In the genomic region with DNA sequence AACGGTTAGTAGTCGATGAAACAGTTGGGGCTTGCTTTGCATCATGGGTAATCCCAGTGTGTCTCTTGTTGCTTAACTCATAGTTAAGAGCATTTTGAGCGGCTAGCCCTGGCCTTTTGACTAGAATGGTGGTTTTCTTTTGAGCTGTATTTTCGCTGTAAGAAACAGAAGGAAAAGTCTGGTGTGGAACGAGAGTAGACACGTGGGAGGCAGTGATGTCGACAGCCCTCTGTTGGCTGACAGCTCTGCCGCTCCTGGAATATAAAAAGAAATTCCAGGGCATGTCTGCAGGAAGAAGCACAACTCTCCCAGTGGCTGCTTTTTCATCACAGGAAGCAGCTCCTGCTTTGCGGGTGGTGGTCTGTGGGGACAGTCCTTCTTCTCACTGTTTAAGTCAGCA, we compare ENCODE assay signal across 9 mouse cellular contexts.
DNase-seq lines count a peak whose midpoint lies in the region; ATAC-seq lines count a peak whose summit lies in the region.
"Had no signal": no experiment of that assay in that cellular context is flagged by ENCODE, and none has a peak within 500 bp of the region (broad histone marks: within the 10 kb centered on the region; RNA-seq: fewer than 3 reads in every experiment).

No protein-coding gene starts in this region.

- peak; percentile 30 for DNase-seq in kidney, postnatal 14 days
- no peak for DNase-seq in kidney, postnatal 25 days
- DNase-seq in lung, postnatal 14 days, result peak; percentile 28
- DNase-seq in adipocyte (ENCODE audit: low spot score), result no peak
- no peak for DNase-seq in urinary bladder, postnatal 10 days (ENCODE audit: low spot score)
- DNase-seq: cerebellum, adult 9-10 months had no signal

- H3K27ac ChIP-seq in heart, embryonic 16.5 days (ENCODE audit: low read length), result 0 out of 2 replicates have a peak overlapping the region, but pooled peaks have one; percentile 15
- H3K27ac ChIP-seq: hindbrain, embryonic 10.5 days had no signal

- H3K9ac ChIP-seq in heart, embryonic 16.5 days (ENCODE audit: low read length), result no peak overlapping the region

- peaks cover 10% of the 10 kb centered on the region for H3K4me1 ChIP-seq in heart, embryonic 16.5 days (ENCODE audit: control insufficient read depth, insufficient read depth, low read length)
- H3K4me1 ChIP-seq: hindbrain, embryonic 10.5 days had no signal

- ATAC-seq in frontal cortex, adult (ENCODE audit: low TSS enrichment), result peak; percentile 97
- no peak; the same call in 1 of the 2 replicates for ATAC-seq in heart, embryonic 16.5 days (replicated peaks; ENCODE audit: extremely low read depth, insufficient read depth, low FRiP score)

- no peaks in the 10 kb centered on the region for H3K27me3 ChIP-seq in heart, embryonic 16.5 days (ENCODE audit: control insufficient read depth, insufficient read depth, low read length)

- WGBS in heart, embryonic 16.5 days, result 40% methylated on average over 9 of the region's 9 CpGs

- 0 out of 2 replicates have a peak, but pooled peaks cover 5% of the 10 kb centered on the region for H3K9me3 ChIP-seq in heart, embryonic 16.5 days (replicated peaks; ENCODE audit: control insufficient read depth, low read length)

- H3K4me3 ChIP-seq in heart, embryonic 16.5 days (ENCODE audit: low read length), result no peak overlapping the region
- H3K4me3 ChIP-seq: hindbrain, embryonic 10.5 days had no signal

- peak overlapping the region; percentile 38 for H3K4me2 ChIP-seq in heart, embryonic 16.5 days (ENCODE audit: low read depth, low read length)

- H3K36me3 ChIP-seq in heart, embryonic 16.5 days (ENCODE audit: control insufficient read depth, insufficient read depth), result 0 out of 2 replicates have a peak, but pooled peaks cover 2% of the 10 kb centered on the region

Comparison
In these comparisons a context has a peak if more than half of its experiments do, and no peak if none do; other contexts are left out.
1. DNase-seq: peak in kidney, postnatal 14 days (single experiment) and lung, postnatal 14 days (single experiment); none in kidney, postnatal 25 days (0 of 2), adipocyte (single experiment) and urinary bladder, postnatal 10 days (single experiment).